Mouse (Mus musculus) heart, postnatal 0 days (tissue): ENCODE data around the gene Gm10401.

Experiments used
- CTCF ChIP-seq: IDR thresholded peaks from 2 replicates; pipeline ENCODE4 v1.5.1; 2016; ENCODE audit warnings: antibody characterized with exemption, control low read depth, low read depth
- EP300 ChIP-seq: IDR thresholded peaks from 2 replicates; pipeline ENCODE4 v1.6.1; 2016; ENCODE audit warnings: antibody characterized with exemption, low read depth

DNA sequence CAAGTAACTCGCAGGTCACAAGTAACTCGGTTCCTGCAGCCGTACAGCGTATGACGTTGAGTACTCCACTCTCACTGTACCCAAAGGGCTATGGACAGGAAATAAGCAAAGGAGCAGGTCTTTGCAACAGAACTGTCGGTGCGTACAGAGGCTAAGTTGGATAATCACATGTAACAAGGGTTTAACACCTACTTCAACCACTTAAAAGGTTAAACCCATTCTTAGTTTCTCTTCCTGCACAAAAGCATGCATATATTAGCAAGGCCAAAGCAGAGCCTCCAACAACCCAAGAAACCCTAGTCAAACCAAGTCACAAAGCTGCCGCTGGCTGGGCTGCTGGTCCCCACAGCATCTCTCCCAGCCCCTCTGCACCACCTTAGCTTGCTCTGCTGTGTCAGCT is 34.4 kb upstream of the Gm10401 start:
- TF ChIP-seq CTCF (no peak), EP300 (no peak)
